16 mouse cellular contexts compared by ENCODE assay signal in the genomic region with DNA sequence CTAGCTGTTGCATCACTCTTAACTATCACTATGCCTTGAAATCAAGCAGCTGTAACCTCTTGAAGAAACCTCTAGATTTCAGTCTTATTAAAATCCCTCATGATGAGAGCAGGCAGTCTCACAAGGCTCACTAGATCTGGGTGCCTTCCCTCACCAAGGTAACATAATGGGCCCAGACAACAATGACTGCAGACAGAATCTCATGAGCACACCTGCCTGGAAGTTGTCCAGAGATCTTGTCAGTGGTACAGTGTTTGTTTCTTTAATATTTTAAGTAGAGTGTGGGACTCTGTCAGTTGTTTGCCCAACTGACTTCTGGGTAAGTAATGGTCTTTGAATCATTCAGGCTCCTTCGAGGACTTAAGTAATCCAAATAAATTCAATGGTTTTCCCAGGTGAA.
"Had no signal": no experiment of that assay in that cellular context is flagged by ENCODE, and none has a peak within 500 bp of the region (broad histone marks: within the 10 kb centered on the region; RNA-seq: fewer than 3 reads in every experiment).

No protein-coding gene starts in this region.

- DNase-seq: retina, postnatal 1 day; right cerebral cortex, adult 18-20 months; right cerebral cortex, postnatal 14 days; right cerebral cortex, postnatal 25 days; right cerebral cortex, postnatal 4 days; spleen, adult 18-20 months; thymus, adult 18-20 months; thymus, adult 2 months; thymus, postnatal 14 days; thymus, postnatal 25 days; thymus, postnatal 36 days; thymus, postnatal 4 days had no signal

- H3K27me3 ChIP-seq: neural tube, embryonic 13.5 days; neural tube, embryonic 15.5 days; stomach, embryonic 15.5 days had no signal

- H3K4me2 ChIP-seq: neural tube, embryonic 13.5 days; neural tube, embryonic 15.5 days; stomach, embryonic 15.5 days had no signal

- H3K9ac ChIP-seq: neural tube, embryonic 13.5 days; neural tube, embryonic 15.5 days; stomach, embryonic 15.5 days had no signal

- H3K9me3 ChIP-seq: neural tube, embryonic 13.5 days; neural tube, embryonic 15.5 days; stomach, embryonic 15.5 days had no signal

- H3K36me3 ChIP-seq: neural tube, embryonic 13.5 days; neural tube, embryonic 15.5 days; stomach, embryonic 15.5 days had no signal

- H3K4me3 ChIP-seq: neural tube, embryonic 13.5 days; neural tube, embryonic 15.5 days; stomach, embryonic 15.5 days had no signal

- H3K27ac ChIP-seq: neural tube, embryonic 13.5 days; neural tube, embryonic 15.5 days; stomach, embryonic 15.5 days; stomach, postnatal 0 days had no signal

- H3K4me1 ChIP-seq: neural tube, embryonic 13.5 days; neural tube, embryonic 15.5 days; stomach, embryonic 15.5 days had no signal
